Mouse (Mus musculus): ENCODE results near the gene Zcchc3.

Gene Zcchc3

DNA sequence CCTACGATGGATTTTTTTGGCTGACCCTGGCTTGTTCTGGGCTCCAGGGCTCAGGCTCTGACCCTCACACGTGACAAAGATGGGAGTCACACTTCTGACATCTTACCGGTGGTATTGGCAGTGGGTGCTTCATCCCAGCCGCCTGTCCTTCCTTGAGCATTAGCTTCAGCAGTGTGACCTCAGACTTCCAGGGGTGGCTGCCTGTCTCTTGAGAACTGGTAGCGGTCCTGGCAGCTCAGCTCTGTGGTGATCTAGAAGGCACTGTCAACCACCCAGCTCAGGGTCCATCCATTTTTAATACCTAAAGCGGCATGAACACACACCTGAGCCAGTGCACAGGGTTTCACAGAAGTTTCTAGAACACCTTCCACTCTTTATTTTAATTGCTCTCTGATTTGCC is 5.0 kb downstream of the Zcchc3 start:
- DNase-seq (ENCODE audit: low spot score) = no peak

DNA sequence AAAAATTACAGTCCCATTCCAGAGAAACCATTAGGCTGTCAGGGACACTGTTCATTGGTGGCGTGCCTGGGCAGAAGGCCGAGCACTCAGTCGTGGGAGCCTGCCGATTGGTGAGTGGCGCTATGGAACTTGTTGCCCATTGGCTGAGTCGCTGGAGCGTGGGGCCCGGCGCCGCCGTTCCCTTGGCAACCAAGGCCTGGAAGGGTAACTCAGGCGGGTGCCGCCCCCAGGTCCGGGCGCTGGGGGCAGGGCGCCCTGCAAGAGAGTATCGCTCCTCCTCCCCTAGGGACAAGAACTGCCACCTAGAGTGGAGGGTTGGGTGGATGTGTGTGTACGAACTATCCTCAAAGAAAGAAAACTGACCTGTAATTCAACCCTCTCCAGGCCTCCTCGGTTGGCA is 8.7 kb downstream of the Zcchc3 start:
- DNase-seq (ENCODE audit: low spot score) = peak; percentile 84

DNA sequence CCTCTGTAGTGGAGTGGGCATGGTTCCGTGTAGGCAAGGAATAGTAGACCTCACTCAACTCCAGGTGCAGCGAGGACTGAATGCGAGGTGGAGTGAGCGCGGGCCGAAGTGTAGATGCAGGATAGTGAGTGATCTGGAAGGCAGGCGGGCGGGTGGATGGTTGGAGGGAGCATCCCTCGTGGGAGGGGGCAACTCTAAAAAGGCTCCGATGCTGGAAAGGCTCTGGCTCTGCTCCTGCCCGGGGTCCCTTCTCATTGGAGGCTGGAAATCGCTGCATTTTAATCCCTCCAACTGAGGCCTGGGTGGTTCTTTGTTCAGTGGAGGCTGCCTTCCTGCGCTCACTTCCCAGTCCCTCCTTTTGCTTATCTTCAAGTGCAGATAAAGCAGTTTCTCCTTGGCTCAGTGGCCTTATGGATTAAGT is 15.7 kb downstream of the Zcchc3 start:
- no peak for DNase-seq (ENCODE audit: low spot score)

DNA sequence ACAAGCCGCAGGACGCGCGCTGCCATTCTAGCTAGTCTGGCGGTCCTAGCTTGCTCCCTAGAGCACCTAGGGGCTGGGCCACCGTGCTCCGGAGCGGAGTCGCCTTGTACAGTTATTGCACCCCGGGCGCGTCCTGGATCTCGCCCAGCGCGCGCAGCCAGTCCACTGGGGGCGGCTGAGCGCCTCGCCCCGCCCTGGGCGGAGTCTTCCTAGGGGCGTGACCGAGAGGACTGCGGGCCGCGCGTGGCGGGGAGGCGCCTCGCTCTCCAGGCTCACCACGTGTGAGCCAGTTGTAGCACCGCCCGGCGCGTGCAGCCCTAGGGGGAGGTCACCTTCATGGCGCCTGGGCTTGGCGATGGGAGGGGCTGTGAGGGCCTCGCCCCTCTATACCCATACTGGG is 16.1 kb downstream of the Zcchc3 start:
- peak; percentile 62 for DNase-seq (ENCODE audit: low spot score)

DNA sequence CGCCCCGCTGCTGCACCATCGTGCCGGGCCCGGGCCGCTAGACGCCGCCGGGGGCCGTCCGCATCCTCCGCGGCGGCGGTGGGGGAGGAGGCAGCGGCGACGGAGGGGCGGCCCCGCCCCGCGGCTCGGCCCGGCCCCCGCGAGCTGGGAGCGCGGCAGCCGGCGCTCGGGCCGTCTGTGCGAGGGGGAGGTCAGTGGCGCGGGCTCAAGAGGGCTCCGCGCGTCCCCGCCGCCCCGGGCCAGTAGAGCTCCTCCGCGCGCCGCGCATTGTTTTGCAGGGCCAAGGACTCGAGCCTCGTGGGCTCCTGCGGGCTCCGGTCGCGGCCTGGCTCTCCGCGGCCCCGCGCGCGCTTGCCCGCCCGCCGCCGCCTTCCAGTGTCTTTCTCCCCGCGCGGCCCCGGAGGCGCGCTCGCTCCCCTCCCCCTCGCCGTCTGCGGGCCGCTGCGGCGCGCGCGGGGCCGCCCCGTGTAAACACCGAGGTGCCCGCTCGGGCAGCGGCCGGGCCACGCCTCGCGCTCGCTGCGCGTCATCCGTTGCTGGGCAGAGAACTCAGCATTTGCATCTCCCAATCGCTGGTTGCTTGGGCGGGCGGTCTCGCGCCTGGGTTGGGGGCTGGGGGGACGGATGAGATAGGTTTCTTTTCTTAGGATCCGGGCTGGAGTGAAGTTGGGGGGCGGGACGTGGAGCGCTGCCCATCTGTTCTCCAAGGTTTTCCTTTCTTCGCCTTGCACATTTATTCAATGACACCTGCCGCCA is 17.0 kb downstream of the Zcchc3 start, which contains the start of gene Sox12:
Gene Sox12, minus strand, starts transcription at position 384 of the 756 bp plus-strand sequence.
- peak; percentile 87 for DNase-seq (ENCODE audit: low spot score)

DNA sequence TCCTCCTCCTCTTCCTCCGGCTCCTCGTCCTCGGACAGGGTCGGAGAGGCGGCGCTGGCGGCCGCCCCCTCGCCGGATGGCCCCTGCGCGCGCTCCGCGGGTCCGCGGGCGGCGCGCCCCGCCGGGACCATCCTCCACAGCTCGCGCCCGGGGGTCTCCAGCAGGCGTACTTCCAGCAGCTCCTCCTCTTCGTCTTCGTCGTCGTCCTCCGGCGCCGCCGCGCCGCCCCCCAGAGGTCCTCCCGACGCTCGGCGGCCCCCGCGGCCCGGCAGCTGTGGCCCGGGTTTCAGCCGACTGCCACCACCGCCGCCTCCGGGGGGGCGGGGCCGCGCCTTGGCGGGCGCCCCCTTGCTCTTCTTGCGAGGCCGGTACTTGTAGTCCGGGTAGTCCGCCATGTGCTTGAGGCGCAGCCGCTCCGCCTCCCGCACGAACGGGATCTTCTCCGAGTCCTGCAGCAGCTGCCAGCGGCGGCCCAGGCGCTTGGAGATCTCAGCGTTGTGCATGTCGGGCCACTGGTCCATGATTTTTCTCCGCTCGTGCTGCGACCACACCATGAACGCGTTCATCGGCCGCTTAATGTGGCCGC is 17.7 kb downstream of the Zcchc3 start:
- DNase-seq (ENCODE audit: low spot score) = no peak

DNA sequence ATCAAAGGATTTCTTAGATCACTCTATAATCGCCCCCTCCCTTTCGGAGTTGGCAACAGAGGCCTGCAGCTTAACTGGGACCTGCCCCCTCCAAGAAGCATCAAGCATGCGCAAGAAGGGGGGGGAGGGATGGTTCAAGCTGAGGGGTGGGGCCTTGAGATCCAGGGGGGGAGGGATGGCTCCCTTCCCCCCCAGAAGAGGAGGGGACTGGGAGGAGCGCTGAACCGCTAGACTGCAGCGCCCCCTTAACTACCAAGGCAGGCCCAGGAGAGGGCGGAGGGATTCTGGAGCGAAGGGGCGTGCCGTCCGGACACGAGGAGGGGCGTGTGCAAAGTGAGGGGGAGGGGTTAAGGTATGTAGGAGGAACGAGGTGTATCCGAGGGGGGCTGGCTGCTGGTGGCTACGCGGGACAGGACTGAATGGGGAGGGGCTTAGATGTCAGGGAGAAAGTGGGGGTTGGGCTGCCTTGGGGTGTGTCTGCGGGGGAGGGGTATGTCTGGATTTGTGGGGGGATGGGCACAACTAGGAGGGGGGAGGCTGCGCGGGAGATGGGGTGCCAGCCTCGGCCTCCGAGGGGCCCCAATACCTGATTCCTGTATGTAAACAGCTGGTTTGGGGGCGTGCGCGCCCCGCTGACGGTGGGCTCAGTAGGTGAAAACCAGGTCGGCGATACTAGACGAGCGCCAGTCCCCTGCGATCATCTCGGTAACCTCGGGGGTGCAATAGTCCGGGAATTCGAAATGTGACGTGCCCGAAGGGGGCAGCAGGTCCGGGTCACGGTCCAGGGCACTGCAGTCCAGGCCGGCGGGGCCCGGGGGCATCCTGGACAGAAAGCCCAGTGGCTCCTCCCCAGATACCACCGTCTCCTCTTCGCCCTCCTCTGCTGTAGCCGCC is 18.5 kb downstream of the Zcchc3 start:
- peak; percentile 62 for DNase-seq (ENCODE audit: low spot score)

DNA sequence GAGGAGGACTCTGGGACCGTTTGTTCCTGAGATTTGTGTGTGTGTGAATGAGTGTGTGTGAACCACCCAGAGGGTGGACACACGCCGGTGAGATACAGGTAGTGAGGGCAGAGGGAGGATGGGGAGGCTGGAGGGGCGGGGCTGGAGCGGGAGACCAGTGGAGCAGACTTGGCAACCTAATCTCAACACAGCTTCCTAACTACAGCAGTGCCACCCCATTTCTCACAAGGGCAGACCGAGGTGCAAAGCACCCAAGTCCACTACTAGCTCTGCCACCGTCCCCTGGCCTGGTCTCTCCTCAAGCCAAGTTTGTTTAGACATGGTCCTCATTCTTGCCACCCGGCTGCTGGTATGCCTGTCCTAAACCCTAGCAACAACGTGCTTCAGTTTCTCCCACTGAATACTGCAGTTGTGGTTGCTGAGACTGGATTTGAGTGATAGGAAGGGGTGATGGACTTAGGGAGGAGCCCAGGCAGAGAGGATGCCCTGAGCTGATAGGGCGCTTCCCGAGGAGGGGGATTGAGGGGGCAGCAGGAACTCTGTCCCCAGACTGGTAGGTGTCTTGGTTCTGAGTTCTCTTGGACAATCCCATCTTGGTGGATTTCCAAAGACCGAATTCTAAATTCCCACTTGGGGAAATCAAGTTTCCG is 19.4 kb downstream of the Zcchc3 start:
- DNase-seq (ENCODE audit: low spot score) = no peak

DNA sequence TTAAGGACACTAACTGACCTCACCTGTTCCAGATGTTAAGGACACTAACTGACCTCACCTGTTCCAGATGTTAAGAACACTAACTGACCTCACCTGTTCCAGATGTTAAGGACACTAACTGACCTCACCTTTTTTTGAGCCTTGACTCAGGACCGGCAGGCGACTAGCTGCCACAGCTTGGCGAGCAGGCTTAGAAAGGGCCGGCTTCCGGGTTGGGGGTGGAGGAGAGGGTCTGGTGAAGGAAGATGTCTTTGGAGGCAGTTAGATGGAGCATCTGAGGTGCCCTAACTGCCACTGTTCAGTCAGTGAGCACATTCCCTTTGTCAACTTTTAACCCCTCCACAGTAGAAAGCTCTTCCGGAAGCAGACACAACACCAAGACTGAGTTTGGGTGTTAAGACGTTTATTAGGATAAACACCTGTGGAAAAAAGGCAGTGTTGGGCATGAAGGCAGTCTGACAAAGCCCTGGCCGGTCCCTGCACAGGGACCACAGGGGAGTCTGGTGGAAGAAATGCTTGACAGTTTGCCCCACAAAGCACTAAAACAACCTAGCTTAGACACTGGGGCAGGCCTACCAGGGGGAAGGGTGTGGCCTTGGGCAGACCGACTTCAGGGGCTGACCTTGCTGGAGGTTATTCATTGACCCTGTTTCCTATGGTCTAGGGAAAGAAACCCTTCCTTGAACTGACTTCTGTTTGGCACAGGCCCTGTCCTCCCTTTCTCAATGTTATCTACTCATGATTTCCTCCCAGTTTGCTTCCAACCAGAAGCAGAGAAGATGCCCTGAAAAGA is 21.4 kb downstream of the Zcchc3 start:
- DNase-seq (ENCODE audit: low spot score) = no peak

DNA sequence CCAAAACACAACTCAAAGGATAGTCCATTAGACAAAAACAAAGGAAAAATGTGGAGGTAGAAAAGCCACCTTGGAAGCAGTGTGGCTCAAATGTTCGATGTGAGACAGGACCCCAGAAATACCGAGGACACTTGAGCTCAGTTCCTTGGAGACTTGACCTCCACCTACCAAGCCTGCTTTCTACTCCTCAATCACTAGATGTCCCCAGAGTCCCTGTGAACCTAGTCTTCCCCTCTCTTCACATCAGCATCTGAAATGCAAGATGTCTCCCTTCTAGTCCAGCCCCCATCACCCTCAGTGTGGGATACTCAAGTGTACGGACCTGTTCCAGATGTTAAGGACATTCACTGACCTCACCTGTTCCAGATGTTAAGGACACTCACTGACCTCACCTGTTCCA is 22.0 kb downstream of the Zcchc3 start:
- DNase-seq (ENCODE audit: low spot score) = no peak

DNA sequence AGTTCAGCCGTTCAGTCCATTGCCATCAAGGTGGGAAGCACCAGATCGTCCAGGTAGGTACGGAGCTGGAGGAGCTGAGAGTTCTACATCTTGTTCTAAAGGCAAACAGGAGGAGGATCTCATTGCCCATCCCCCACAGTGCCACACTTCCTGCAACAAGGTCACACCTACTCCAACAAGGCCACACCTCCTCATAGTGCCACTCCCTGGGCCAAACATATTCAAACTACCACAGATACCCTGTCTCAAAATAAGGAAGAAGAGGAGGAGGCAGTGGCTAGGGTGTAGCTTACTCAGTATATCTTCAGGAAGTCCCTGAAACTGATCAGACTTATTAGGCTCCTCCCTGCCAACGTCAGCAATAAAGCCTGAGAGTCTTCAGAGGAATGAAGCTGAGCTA is 30.6 kb downstream of the Zcchc3 start:
- DNase-seq (ENCODE audit: low spot score) = no peak

DNA sequence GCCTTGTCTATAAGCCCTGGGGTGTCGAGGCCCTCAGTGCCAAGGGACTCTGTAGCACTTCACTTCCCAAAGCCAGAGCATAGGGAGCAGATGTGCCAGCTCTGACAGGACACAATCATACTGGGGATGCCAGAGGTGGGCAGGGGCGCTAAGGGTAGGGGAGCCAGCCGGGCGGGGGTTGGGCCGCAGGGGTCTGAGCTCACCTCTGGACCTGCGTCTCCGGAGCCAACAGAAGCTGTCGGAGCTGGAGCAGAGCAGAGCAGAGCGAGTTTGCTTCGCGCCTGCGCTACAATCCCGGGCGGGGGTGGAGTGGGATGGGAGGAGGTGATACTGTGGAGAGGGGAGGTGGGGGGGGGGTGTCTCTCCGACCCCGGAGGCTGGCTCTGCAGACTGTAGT is 38.5 kb downstream of the Zcchc3 start, which contains the start of gene Nrsn2:
Gene Nrsn2, minus strand, starts transcription at position 294 of the 397 bp plus-strand sequence.
- DNase-seq (ENCODE audit: low spot score) = no peak

DNA sequence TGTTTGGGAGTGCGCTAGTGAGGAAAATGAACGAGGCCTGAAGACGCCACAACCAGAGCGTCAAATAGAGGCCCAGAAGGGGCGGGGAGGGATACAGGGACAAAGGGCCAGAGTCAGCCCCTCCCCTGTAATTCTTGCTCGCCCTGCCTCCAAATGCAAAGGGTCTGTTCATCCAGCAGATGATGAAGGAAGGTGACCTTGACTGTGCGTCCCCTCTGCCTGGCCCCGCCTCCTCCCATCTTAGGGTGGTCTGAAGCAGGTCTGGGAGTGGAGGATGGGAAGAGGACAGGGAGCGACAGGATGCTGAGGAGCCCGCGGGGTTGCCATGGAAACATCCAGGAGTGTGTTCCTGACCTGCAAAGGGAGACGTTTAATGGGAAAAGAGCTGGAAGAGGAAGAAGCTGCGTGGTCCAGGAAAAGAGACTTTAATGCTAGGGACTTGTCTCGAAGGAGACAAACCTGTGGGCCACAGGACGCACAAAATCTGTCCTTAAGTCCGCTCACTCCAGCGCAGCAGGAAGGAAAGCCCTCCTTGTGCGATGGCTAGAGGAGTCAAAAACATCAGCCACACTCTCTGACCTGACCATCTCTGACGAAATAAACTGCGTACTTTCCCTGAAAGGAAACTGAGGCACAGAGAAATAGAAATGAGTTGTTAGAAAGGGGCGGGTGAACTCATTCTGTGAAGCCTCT is 39.0 kb downstream of the Zcchc3 start:
- no peak for DNase-seq (ENCODE audit: low spot score)

DNA sequence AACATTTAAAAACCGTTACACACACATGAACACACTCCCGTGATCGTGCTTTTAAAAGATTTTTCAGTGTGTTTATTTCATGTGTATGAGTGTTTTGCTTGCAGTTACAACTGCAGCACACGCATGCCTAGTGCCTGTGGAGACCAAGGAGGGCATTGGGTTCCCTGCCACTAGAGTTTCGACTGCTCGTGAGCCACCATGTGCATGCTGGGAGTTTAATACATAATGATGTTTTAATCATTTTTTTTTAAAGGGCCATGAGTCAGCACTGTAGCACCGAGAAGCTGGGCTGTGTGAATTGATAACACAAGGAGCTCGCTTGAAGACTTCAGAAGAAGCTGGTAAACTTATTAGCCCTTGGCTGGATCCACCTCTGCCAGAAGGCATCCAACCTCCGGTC is 41.3 kb downstream of the Zcchc3 start:
- DNase-seq (ENCODE audit: low spot score) = no peak

DNA sequence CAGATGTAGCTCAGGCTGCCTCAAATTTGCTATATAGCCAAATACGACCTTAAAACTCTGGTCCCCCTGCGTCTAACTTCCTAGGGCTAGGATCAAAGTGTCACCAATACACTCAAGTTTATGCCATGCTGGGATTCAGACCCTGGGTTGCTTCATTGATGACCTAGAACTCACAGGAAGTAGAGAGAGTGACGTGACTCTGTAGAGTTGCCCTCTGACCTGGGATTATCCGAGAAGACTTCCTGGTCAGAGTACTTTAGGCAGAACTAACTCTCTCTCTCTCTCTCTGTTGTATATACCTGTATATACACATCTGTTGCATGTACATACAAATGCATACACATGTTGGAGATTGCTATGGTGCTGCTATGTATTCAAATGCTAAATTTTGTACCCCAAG is 42.2 kb downstream of the Zcchc3 start:
- DNase-seq (ENCODE audit: low spot score) = no peak

DNA sequence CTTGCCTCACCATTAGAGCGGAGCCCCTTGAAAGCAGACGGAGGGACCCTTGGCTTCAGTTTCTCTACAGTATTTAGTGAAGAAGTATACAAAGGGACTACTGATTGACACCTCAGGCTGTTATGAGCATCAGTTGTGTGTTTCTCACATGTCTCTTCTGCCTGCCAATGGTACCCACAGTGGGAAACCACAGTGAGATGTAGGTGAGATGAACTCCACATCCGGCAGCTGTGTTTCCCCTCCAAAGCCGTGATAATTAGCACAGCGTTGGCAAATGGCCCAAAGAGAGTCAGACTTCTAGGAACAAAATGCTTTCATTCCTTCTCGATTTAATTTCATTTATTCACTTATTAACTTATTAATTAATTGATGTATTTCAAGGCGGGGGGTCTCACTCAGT is 42.7 kb downstream of the Zcchc3 start:
- DNase-seq (ENCODE audit: low spot score) = no peak

DNA sequence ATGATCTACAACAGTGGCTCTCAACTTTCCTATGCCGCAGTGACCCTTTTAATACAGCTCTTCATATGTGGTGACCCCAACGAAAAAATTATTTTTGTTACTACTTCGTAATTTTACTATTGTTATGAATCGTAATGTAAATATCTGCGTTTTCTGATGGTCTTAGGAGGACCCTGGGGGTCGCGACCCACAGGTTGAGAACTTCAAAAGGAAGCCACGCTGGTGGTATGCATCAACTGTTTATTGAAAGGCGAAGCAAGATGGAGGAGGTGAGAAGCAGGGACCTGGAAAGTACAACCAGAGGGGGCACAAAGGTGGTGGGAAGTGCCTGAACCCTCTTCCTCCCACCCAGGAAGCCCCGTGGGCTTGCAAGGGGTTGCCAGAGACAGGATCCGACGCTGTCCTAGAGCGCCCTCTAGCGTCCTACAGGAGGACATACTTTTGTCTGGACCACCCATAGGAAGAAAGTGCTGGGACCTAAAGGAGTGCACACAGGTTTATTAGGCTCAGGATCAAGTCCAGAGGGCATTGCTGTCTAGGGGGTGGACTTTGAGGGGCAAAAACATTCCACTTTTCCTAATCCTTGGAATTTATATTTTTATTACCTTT is 46.2 kb downstream of the Zcchc3 start:
- no peak for DNase-seq (ENCODE audit: low spot score)

DNA sequence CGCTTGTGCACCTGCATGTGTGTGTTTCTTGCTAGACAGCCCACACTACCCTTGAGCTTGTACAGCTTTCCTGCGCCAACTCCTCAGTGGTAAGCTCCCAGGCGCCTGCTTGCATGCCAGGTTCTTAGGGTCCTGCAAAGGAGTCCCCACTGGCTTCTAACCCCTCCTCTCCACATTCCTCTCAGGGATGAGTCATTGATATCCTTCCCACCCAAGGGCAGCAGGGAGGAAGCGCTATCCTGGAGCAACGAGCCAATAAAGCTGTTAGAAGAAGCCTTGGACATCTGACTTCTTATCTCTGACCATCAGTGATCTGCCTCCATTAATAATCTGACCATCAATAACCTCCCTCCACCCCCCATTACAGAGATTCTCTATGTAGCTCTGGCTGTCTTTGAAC is 46.9 kb downstream of the Zcchc3 start:
- no peak for DNase-seq (ENCODE audit: low spot score)

DNA sequence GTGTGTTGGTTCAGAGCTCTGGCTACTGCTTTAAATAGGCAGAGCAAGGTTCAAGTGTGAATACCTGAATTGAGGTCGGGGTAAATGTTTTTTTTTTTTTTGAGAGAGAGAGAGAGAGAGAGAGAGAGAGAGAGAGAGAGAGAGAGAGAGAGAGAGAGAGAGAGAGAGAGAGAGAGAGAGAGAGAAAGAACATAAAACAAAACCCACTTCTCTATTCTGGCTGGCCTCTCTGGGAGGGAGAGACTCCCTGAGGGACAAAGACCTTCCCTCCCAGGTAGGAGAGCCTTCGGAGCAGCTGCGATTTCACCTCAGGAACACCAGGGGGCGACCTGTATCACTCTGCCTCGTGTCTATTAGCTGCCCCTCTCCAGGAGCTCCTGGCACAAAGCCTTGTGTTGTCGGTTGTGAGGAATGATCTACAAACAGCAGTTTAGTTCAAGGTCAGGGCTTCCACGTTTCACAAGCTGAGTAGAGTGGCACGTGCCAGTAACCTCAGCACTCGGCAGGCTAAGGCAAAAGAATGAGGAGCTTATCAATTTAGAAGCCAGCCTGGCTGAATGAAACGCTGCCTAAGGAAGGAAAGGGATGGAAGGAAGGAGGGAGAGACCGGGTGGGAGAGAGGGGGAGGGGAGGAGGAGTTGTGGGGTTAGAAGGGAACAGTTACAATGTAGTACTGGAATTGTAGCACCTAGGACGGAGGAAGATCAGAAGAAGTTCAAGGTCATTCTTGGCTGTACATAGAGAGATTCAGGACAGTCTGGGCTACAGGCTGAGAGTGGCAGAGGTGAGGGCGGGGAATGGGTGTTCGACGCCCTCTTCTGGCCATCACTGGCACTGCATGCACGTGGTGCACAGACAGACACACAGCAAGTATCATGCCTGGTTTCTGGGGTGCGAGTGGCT is 51.3 kb downstream of the Zcchc3 start:
- DNase-seq (ENCODE audit: low spot score) = peak; percentile 59
